Mouse (Mus musculus) brain, embryonic 14.5 days (tissue): ENCODE measurements at regions not wholly inside any gene's neighbourhood (a gene's known extent, or its start where the extent isn't known, plus 50 kb on each side); places are given as distances from the start of the nearest gene placed in this dataset.

ENCODE experiments used
- CTCF ChIP-seq: fragments of 200-500 bp; IDR thresholded peaks from 2 replicates; pipeline ENCODE4 v1.5.1; 2012; ENCODE audit warnings: inconsistent platforms, mild to moderate bottlenecking, moderate library complexity, borderline replicate concordance; ENCODE audit not compliant: insufficient read depth, insufficient read length; ENCODE audit errors: extremely low read depth
- POLR2A ChIP-seq: fragments of 200-500 bp; IDR thresholded peaks from 2 replicates; pipeline ENCODE4 v1.6.1; 2012; ENCODE audit warnings: mild to moderate bottlenecking, inconsistent platforms, borderline replicate concordance; ENCODE audit not compliant: poor library complexity, insufficient read depth, insufficient read length, severe bottlenecking; ENCODE audit errors: extremely low read depth

GRCm38 (mm10) chr6:107717194-107717593 is 187.6 kb downstream of the Lrrn1 start:
- no peak for TF ChIP-seq POLR2A
- TF ChIP-seq CTCF, result no peak
